Mouse (Mus musculus) kidney, embryonic 14.5 days (tissue): ENCODE measurements around the gene Bspry. TPM values are rescaled to one million over a fixed set of nuclear protein-coding genes. Genes with fewer than 3 reads are reported as not detected.
A peak's percentile ranks its signal among the peaks of the same experiment; 100 is the strongest.

Experiments
- ATAC-seq: fragments of 200-750 bp; cut with Nextera tagmentation; 2 replicates; pipeline ENCODE4 v1.8.0; 2017; ENCODE audit warnings: moderate number of reproducible peaks, mild to moderate bottlenecking, moderate TSS enrichment, moderate library complexity; ENCODE audit not compliant: low FRiP score, low TSS enrichment
- H3K27ac ChIP-seq: fragments of 300-500 bp; sonication (generic); 2 replicates; pipeline ENCODE4 v1.5.1; 2014; ENCODE audit warnings: low read depth, mild to moderate bottlenecking, low read length, moderate library complexity, mixed read lengths
- H3K27me3 ChIP-seq: fragments of 300-500 bp; sonication (generic); 2 replicates; pipeline ENCODE4 v1.6.1; 2014; ENCODE audit warnings: mild to moderate bottlenecking, low read length; ENCODE audit not compliant: control insufficient read depth, insufficient read depth
- H3K36me3 ChIP-seq: fragments of 300-500 bp; sonication (generic); 2 replicates; pipeline ENCODE4 v1.6.1; 2014; ENCODE audit warnings: low read length, mixed read lengths; ENCODE audit not compliant: control insufficient read depth, insufficient read depth
- H3K4me1 ChIP-seq: fragments of 300-500 bp; sonication (generic); 2 replicates; pipeline ENCODE4 v1.6.1; 2014; ENCODE audit warnings: low read length, mixed read lengths; ENCODE audit not compliant: control insufficient read depth, insufficient read depth
- H3K4me2 ChIP-seq: fragments of 300-500 bp; sonication (generic); replicated peaks from 2 replicates; pipeline ENCODE4 v1.6.1; 2014; ENCODE audit warnings: low read depth, mild to moderate bottlenecking, low read length
- H3K4me3 ChIP-seq: fragments of 300-500 bp; sonication (generic); 2 replicates; pipeline ENCODE4 v1.5.1; 2014; ENCODE audit warnings: mild to moderate bottlenecking, low read length
- H3K9ac ChIP-seq: fragments of 300-500 bp; sonication (generic); 2 replicates; pipeline ENCODE4 v1.6.1; 2014; ENCODE audit warnings: low read depth, mild to moderate bottlenecking, low read length, moderate library complexity
- H3K9me3 ChIP-seq: fragments of 300-500 bp; sonication (generic); 2 replicates; pipeline ENCODE4 v1.6.1; 2016; ENCODE audit warnings: low read length; ENCODE audit not compliant: control insufficient read depth
- WGBS: fragments of 180-500 bp; shearing (Covaris S2); extraction: QIAGEN DNeasy Blood & Tissue Kit; methylation state at CpG from one replicate; pipeline ENCODE4 v1.1.7; 2014; 5-methylcytosine and 5-hydroxymethylcytosine counted together
- polyA plus RNA-seq: library from polyadenylated mRNA; unstranded; fragments of >200 nt; fragmentation: Nextera tagmentation; extraction: Ambion mirVana; gene quantifications from 2 replicates; pipeline ENCODE4 v1.2.1, GENCODE M21; 2014

Gene Bspry
- polyA plus RNA-seq, 1 experiment from 2014 or later = 25.8 TPM

GRCm38 (mm10) chr4:62524651-62525488, 45.0 kb downstream of the Bspry start, which contains the start of the genes Pole3 and 4933430I17Rik:
Gene Pole3, minus strand, starts transcription at chr4:62525068.
Gene 4933430I17Rik, plus strand, starts transcription at chr4:62525369.
- H3K4me1 ChIP-seq = no peaks in the 10 kb centered on the region; the same call in 1 of the 2 replicates
- H3K27ac ChIP-seq = peak within 1 kb of the TSS; percentile 95
- H3K9ac ChIP-seq = peak within 1 kb of the TSS; percentile 90
- under 1% methylated on average over 59 of the region's 59 CpGs for WGBS
- H3K4me2 ChIP-seq = peak within 1 kb of the TSS; percentile 48
- peak; percentile 98 for ATAC-seq
- H3K36me3 ChIP-seq = peaks cover 15% of the 10 kb centered on the region; the same call in 1 of the 2 replicates
- no peaks in the 10 kb centered on the region for H3K9me3 ChIP-seq
- H3K27me3 ChIP-seq = no peaks in the 10 kb centered on the region
- peak within 1 kb of the TSS; percentile 94 for H3K4me3 ChIP-seq

- 2% methylated on average over 10 of the region's 10 CpGs for WGBS
- Histone ChIP-seq H3K36me3 (peaks cover 15% of the 10 kb centered on the region; the same call in 1 of the 2 replicates), H3K9ac (no peak overlapping the region), H3K4me2 (peak overlapping the region; percentile 24), H3K27me3 (no peaks in the 10 kb centered on the region), H3K4me3 (peak overlapping the region; percentile 94), H3K27ac (no peak overlapping the region), H3K9me3 (no peaks in the 10 kb centered on the region), H3K4me1 (no peaks in the 10 kb centered on the region; the same call in 1 of the 2 replicates)
- ATAC-seq = no peak
Observed at GRCm38 (mm10) chr4:62525489-62525811, 45.6 kb downstream of the Bspry start.

DNA sequence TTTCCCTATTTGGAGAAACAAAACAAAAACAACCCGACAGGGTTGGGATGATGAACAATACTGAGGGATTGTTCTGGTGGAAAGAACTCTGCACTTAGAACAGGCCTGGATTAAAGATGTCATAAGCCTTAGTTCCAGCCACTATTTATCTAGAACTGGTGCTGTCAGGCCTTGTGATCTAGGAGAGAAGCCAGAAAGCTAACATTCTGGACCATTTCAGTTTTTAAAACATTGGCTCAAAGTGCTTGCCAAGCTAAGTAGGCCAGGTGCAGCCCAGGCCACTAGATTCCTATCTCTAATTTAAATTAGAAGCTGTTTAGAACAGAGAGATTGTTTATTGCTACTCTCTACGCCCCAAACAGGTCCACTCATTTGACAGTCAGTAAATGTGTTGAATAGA, 46.4 kb downstream of the Bspry start:
- H3K4me3 ChIP-seq = no peak overlapping the region
- WGBS = 62% methylated on average over 2 of the region's 2 CpGs
- H3K9ac ChIP-seq = no peak overlapping the region
- no peak overlapping the region for H3K4me2 ChIP-seq
- H3K36me3 ChIP-seq = peaks cover 15% of the 10 kb centered on the region; the same call in 1 of the 2 replicates
- peaks cover 3% of the 10 kb centered on the region; the same call in 1 of the 2 replicates for H3K4me1 ChIP-seq
- no peak overlapping the region for H3K27ac ChIP-seq
- ATAC-seq = no peak
- H3K9me3 ChIP-seq = no peaks in the 10 kb centered on the region
- H3K27me3 ChIP-seq = no peaks in the 10 kb centered on the region

- H3K4me2 ChIP-seq = no peak overlapping the region
- H3K4me3 ChIP-seq = no peak overlapping the region
- H3K36me3 ChIP-seq = peaks cover 9% of the 10 kb centered on the region; the same call in 1 of the 2 replicates
- no peak for ATAC-seq
- H3K9ac ChIP-seq = no peak overlapping the region
- no peaks in the 10 kb centered on the region for H3K9me3 ChIP-seq
- H3K27ac ChIP-seq = no peak overlapping the region
- 89% methylated on average over 4 of the region's 4 CpGs for whole genome bisulfite sequencing
- peaks cover 3% of the 10 kb centered on the region; the same call in 1 of the 2 replicates for H3K4me1 ChIP-seq
- no peaks in the 10 kb centered on the region for H3K27me3 ChIP-seq
Observed at GRCm38 (mm10) chr4:62527655-62528054, 47.8 kb downstream of the Bspry start.

DNA sequence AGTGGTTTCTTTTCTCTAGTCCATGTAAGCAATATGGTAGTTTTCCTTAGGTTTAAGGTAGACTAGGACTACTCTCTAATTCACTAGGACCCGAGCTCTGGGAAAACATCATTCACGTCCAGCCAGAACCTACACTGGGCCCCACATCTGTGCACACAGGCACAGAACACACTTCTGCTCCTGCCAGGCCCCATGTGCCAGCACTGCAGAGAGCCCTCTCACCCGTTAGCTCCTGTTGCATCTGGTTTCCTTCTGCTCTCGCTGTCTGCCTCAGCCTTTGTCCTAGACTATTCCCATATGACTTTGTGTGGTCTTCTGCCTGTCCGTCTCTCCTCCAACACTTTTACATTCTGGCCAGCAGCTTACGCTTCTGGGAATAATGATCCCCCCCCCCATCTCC, 53.9 kb downstream of the Bspry start:
- H3K36me3 ChIP-seq = no peaks in the 10 kb centered on the region
- H3K4me3 ChIP-seq = no peak overlapping the region
- H3K9me3 ChIP-seq = no peaks in the 10 kb centered on the region
- no peak overlapping the region for H3K27ac ChIP-seq
- ATAC-seq = no peak
- no peak overlapping the region for H3K9ac ChIP-seq
- 0 out of 2 replicates have a peak, but pooled peaks cover 3% of the 10 kb centered on the region for H3K4me1 ChIP-seq
- H3K27me3 ChIP-seq = no peaks in the 10 kb centered on the region
- H3K4me2 ChIP-seq = no peak overlapping the region
- 77% methylated on average over 6 of the region's 6 CpGs for WGBS

DNA sequence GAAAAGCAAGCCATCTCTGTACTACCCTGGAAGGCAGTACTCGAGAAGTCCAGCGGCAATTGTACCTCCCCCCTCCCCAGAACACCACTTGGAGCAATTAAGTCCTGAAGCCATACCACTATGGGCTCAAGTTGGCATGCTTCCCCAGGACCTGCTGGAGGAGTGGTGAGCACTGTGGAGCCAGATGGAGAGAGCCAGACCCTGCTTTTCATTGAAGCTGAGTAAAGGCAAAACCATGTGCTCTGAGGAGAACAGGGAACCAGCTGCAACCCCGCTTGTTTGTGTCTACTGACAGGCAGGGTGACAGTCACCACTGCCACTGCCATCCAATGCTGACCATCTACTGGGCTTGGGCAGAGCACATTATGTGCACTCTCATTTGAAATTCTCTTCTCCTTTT, 61.9 kb downstream of the Bspry start:
- no peak for ATAC-seq
- Histone ChIP-seq H3K9me3 (no peaks in the 10 kb centered on the region), H3K27me3 (no peaks in the 10 kb centered on the region), H3K36me3 (no peaks in the 10 kb centered on the region), H3K9ac (no peak overlapping the region), H3K4me3 (no peak overlapping the region), H3K4me1 (no peaks in the 10 kb centered on the region), H3K4me2 (no peak overlapping the region), H3K27ac (no peak overlapping the region)
- WGBS = 65% methylated on average over 3 of the region's 3 CpGs

DNA sequence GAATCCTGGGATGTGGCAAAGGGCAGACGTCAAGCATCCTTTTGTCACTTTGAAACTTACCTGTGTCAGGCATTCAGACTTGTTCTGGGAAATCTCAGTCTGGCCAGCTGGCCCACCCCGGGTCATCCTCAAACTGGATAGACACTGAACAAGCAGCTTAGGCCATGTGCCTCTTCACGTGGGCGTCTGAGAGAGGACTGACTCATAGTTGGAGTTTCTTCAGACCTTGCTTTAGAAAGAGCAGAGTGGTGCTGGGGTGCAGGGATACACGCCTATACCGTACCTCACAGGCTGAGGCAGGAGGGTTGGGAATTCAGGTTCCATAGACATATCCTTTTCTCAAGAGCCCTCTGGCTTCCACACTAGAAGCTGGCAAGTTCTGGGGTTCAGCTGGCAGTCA, 63.9 kb downstream of the Bspry start:
- Histone ChIP-seq H3K4me2 (no peak overlapping the region), H3K4me1 (no peaks in the 10 kb centered on the region), H3K27ac (no peak overlapping the region), H3K4me3 (no peak overlapping the region), H3K27me3 (no peaks in the 10 kb centered on the region), H3K9ac (no peak overlapping the region), H3K9me3 (no peaks in the 10 kb centered on the region), H3K36me3 (no peaks in the 10 kb centered on the region)
- WGBS = 90% methylated on average over 6 of the region's 6 CpGs
- ATAC-seq = no peak

DNA sequence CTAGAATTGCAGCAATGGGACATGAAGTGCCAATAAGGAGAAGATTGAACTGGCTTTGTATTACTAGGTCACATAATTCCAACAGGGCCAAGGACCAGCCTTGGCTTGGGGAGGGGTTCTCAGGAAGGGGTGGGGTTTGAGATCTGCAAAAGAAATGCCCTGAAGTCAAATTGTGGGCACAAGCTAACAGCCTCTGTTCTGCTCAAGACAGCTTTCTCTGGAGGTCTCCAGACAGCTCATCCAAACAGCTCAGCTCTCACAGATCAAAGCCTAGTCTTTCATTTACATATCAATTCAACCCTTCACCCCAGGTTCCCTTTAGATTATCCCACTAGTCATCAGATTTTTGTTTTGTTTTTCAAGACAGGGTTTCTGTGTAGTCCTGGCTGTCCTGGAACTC, 64.9 kb downstream of the Bspry start:
- H3K4me1 ChIP-seq = no peaks in the 10 kb centered on the region
- H3K9ac ChIP-seq = no peak overlapping the region
- no peak overlapping the region for H3K4me3 ChIP-seq
- H3K27ac ChIP-seq = no peak overlapping the region
- no peaks in the 10 kb centered on the region for H3K9me3 ChIP-seq
- H3K36me3 ChIP-seq = no peaks in the 10 kb centered on the region
- ATAC-seq = no peak
- no peak overlapping the region for H3K4me2 ChIP-seq
- no peaks in the 10 kb centered on the region for H3K27me3 ChIP-seq
